Mouse (Mus musculus): ENCODE data around the gene Fam229a. TPM values are rescaled to one million over a fixed set of nuclear protein-coding genes. Genes with fewer than 3 reads are reported as not detected.
A peak's percentile ranks its signal among the peaks of the same experiment; 100 is the strongest.
"Not testable (repeated sequence)": the region's sequence is repeated elsewhere in the genome, so short reads cannot be mapped to it uniquely, and the experiment has no call there.

Fam229a gene
- total and polyA plus RNA-seq, 2 experiments from 2014 or later, result 3.1 to 3.9 TPM

DNA sequence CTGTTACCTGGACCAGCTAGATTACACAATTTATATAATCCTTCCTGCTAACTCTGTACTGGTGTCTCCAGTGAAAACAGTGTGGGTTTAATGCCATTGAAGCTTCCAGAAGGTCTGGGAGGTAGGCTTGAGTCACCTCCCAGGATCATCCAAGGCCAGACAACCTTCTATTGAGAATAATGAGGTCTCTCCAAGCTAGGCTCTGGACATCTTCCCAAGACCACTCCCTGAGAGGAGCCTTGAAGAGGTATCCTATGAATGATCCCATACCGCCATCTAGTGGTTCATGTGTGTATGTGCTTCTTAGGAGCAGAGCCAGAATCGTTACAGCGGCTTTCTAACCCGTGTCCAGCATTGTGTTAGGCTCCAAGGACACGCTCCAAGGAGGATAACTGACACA is 35.7 kb upstream of the Fam229a start:
- WGBS, result 2% methylated on average over 5 of the region's 5 CpGs
- Histone ChIP-seq H3K4me2 (ENCODE audit: low read depth, low read length) (no peak overlapping the region), H3K4me1 (ENCODE audit: insufficient read depth, low read length) (peaks cover 4% of the 10 kb centered on the region; the same call in 1 of the 2 replicates), H3K27ac (no peak overlapping the region), H3K4me3 (ENCODE audit: low read length) (no peak overlapping the region), H3K9ac (replicated peaks; ENCODE audit: low read length) (no peak overlapping the region), H3K9me3 (ENCODE audit: low read length) (no peaks in the 10 kb centered on the region), H3K36me3 (ENCODE audit: insufficient read depth, low read length) (no peaks in the 10 kb centered on the region), H3K27me3 (ENCODE audit: insufficient read depth, low read length) (no peaks in the 10 kb centered on the region)
- ATAC-seq (peak; percentile 90), DNase-seq (ENCODE audit: low spot score) (peak; percentile 95)
- TF ChIP-seq CTCF (IDR thresholded peaks at IDR 0.05; ENCODE audit: low read depth), result peak; percentile 99

DNA sequence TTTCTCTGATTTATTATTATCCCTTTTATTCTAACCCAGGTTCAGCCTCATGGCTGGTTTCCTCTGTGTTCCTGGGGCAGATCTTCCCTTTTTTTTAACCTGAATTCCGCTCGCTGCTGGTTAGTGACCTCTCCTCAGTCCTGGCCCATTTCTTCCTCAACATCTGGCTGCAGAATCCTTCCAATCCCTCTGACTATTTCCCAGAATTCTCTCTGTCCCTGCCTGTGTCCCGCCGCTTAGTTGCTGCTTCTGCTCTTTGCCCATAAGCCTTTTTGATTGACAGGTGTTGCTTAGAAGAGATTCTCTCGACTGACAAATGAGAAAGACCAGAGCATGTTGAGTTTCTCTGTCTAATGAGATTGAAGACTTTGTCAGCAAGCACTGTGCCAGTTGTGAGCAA is 34.9 kb upstream of the Fam229a start:
- WGBS, result 62% methylated on average over 5 of the region's 5 CpGs
- ATAC-seq (no peak), DNase-seq (ENCODE audit: low spot score) (no peak)
- H3K4me1 ChIP-seq (ENCODE audit: insufficient read depth, low read length), result peaks cover 4% of the 10 kb centered on the region; the same call in 1 of the 2 replicates
- no peaks in the 10 kb centered on the region for H3K27me3 ChIP-seq (ENCODE audit: insufficient read depth, low read length)
- H3K4me2 ChIP-seq (ENCODE audit: low read depth, low read length), result no peak overlapping the region
- no peak overlapping the region for H3K4me3 ChIP-seq (ENCODE audit: low read length)
- no peaks in the 10 kb centered on the region for H3K9me3 ChIP-seq (ENCODE audit: low read length)
- no peak overlapping the region for H3K27ac ChIP-seq
- TF ChIP-seq CTCF (IDR thresholded peaks at IDR 0.05; ENCODE audit: low read depth), result no peak
- no peak overlapping the region for H3K9ac ChIP-seq (replicated peaks; ENCODE audit: low read length)
- H3K36me3 ChIP-seq (ENCODE audit: insufficient read depth, low read length), result no peaks in the 10 kb centered on the region

DNA sequence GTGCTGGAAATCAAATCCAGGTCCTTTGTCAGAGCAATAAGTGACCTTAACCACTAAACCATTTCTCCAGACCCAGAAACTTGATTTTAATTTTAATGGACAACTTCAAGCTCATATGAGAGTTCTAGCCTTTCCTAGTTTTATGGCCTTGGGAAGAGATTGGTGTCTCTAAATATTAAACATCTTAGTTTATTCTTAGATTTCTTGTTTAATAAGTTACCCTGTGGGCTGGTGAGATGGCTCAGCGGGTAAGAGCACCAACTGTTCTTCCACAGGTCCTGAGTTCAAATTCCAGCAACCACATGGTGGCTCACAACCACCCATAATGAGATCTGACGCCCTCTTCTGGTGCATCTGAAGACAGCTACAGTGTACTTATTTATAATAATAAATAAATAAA is 33.7 kb upstream of the Fam229a start:
- not testable (repeated sequence) for ATAC-seq

GRCm38 (mm10) chr4:129459726-129460125 is 31.3 kb upstream of the Fam229a start:
- no peak for ATAC-seq
- no peak overlapping the region for H3K9ac ChIP-seq (replicated peaks; ENCODE audit: low read length)
- no peak overlapping the region for H3K4me3 ChIP-seq (ENCODE audit: low read length)
- DNase-seq (ENCODE audit: low spot score), result no peak
- no peaks in the 10 kb centered on the region for H3K27me3 ChIP-seq (ENCODE audit: insufficient read depth, low read length)
- no peak for TF ChIP-seq CTCF (IDR thresholded peaks at IDR 0.05; ENCODE audit: low read depth)
- no peaks in the 10 kb centered on the region for H3K9me3 ChIP-seq (ENCODE audit: low read length)
- peaks cover 5% of the 10 kb centered on the region; the same call in 1 of the 2 replicates for H3K36me3 ChIP-seq (ENCODE audit: insufficient read depth, low read length)
- WGBS, result 94% methylated on average over 3 of the region's 3 CpGs
- H3K4me1 ChIP-seq (ENCODE audit: insufficient read depth, low read length), result peaks cover 11% of the 10 kb centered on the region
- no peak overlapping the region for H3K27ac ChIP-seq
- H3K4me2 ChIP-seq (ENCODE audit: low read depth, low read length), result no peak overlapping the region

More for the DNA sequence above, 33.7 kb upstream of the Fam229a start:
- H3K9ac ChIP-seq (replicated peaks; ENCODE audit: low read length); H3K9me3 ChIP-seq (ENCODE audit: low read length); DNase-seq (ENCODE audit: low spot score); H3K36me3 ChIP-seq (ENCODE audit: insufficient read depth, low read length); H3K4me2 ChIP-seq (ENCODE audit: low read depth, low read length); H3K27ac ChIP-seq; H3K4me1 ChIP-seq (ENCODE audit: insufficient read depth, low read length); H3K4me3 ChIP-seq (ENCODE audit: low read length); H3K27me3 ChIP-seq (ENCODE audit: insufficient read depth, low read length): not testable (repeated sequence)
- WGBS, result 66% methylated on average over 2 of the region's 2 CpGs

DNA sequence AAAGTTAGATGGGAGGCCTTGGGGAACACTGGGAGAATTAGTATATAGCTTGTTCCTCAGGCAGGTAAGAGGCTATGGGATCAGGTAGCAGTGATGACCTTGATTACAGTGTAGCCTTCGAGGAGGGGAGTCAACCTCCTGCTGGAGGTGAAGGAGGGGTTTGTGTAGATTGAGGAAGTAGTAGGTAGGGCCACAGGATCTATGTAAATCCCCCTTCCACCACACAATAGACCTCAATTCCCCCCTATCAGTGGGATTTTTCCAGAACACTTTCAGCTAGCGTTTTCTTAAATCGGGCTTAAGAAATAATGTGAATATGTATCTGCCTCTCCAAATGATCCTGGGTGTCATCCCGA is 30.2 kb upstream of the Fam229a start:
- TF ChIP-seq CTCF (IDR thresholded peaks at IDR 0.05; ENCODE audit: low read depth), result no peak
- H3K9me3 ChIP-seq (ENCODE audit: low read length), result no peaks in the 10 kb centered on the region
- peak overlapping the region; percentile 87 for H3K27ac ChIP-seq
- DNase-seq (ENCODE audit: low spot score) (no peak), ATAC-seq (no peak)
- 2% methylated on average over 4 of the region's 4 CpGs for WGBS
- peak overlapping the region; percentile 87 for H3K4me3 ChIP-seq (ENCODE audit: low read length)
- no peaks in the 10 kb centered on the region for H3K27me3 ChIP-seq (ENCODE audit: insufficient read depth, low read length)
- peaks cover 14% of the 10 kb centered on the region for H3K36me3 ChIP-seq (ENCODE audit: insufficient read depth, low read length)
- peaks cover 7% of the 10 kb centered on the region; the same call in 1 of the 2 replicates for H3K4me1 ChIP-seq (ENCODE audit: insufficient read depth, low read length)
- H3K9ac ChIP-seq (replicated peaks; ENCODE audit: low read length), result peak overlapping the region; percentile 61
- H3K4me2 ChIP-seq (ENCODE audit: low read depth, low read length), result peak overlapping the region; percentile 67

DNA sequence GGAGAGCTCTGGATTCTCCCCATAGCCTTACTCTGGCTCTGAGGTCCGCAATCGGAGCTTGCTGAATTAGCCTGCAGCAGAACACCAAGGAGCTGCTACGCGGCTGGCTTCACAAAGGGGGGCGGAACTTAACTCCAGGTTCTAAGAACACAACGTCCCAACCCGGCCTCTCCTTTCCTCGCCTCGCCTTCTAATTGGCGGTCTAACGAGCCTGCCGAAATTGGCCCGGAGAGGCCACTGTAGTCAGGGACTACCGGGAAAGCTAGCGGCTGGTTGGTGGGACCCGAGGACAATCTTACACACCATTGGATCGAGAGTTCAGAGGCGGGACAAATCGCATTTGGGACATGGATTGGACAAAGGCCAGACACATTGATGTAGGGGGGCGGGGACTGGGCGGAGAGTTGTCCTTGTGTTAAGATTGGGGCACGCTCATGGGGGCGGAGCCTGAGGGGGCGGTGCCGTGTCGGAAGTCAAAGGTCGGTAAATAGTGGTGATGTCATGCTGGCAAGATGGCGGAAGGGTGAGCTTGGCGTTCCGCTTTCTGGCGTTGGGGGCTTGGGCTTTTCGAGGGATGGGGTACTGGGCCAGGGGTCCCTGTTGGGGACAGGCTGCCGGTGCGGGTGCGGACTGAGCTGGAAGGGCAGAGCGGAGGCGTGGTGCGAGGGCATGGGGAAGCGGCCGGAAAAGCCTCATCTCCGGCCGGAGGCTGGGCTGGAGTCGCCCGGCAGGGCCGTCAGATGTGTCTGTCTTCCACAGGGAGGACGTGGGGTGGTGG is 29.6 kb upstream of the Fam229a start, which contains the start of gene Bsdc1:
Gene Bsdc1, plus strand, starts transcription at position 399 of the 778 bp plus-strand sequence.
- TF ChIP-seq CTCF (IDR thresholded peaks at IDR 0.05; ENCODE audit: low read depth), result 0 out of 2 replicates have a peak, but pooled peaks have one; percentile 8
- ATAC-seq (peak; percentile 99), DNase-seq (ENCODE audit: low spot score) (peak; percentile 100)
- WGBS, result under 1% methylated on average over 46 of the region's 46 CpGs
- Histone ChIP-seq H3K27ac (peak within 1 kb of the TSS; percentile 87), H3K27me3 (ENCODE audit: insufficient read depth, low read length) (no peaks in the 10 kb centered on the region), H3K9me3 (ENCODE audit: low read length) (no peaks in the 10 kb centered on the region), H3K9ac (replicated peaks; ENCODE audit: low read length) (peak within 1 kb of the TSS; percentile 75), H3K4me3 (ENCODE audit: low read length) (peak within 1 kb of the TSS; percentile 87), H3K4me1 (ENCODE audit: insufficient read depth, low read length) (peaks cover 7% of the 10 kb centered on the region; the same call in 1 of the 2 replicates), H3K4me2 (ENCODE audit: low read depth, low read length) (peak within 1 kb of the TSS; percentile 69), H3K36me3 (ENCODE audit: insufficient read depth, low read length) (peaks cover 20% of the 10 kb centered on the region)

GRCm38 (mm10) chr4:129462118-129462517 is 28.9 kb upstream of the Fam229a start:
- Histone ChIP-seq H3K4me3 (ENCODE audit: low read length) (peak overlapping the region; percentile 87), H3K4me1 (ENCODE audit: insufficient read depth, low read length) (peaks cover 7% of the 10 kb centered on the region; the same call in 1 of the 2 replicates), H3K9ac (replicated peaks; ENCODE audit: low read length) (peak overlapping the region; percentile 75), H3K9me3 (ENCODE audit: low read length) (no peaks in the 10 kb centered on the region), H3K27me3 (ENCODE audit: insufficient read depth, low read length) (no peaks in the 10 kb centered on the region), H3K4me2 (ENCODE audit: low read depth, low read length) (peak overlapping the region; percentile 69), H3K36me3 (ENCODE audit: insufficient read depth, low read length) (peaks cover 27% of the 10 kb centered on the region), H3K27ac (peak overlapping the region; percentile 76)
- DNase-seq (ENCODE audit: low spot score), result no peak
- no peak for TF ChIP-seq CTCF (IDR thresholded peaks at IDR 0.05; ENCODE audit: low read depth)
- WGBS, result 35% methylated on average over 3 of the region's 3 CpGs
- no peak for ATAC-seq

Data from hindbrain, postnatal 0 days (tissue).